Mouse (Mus musculus) stomach, embryonic 14.5 days (tissue): ENCODE data around the gene A930009A15Rik. TPM values are rescaled to one million over a fixed set of nuclear protein-coding genes. Genes with fewer than 3 reads are reported as not detected.

Experiments
- ATAC-seq: fragments of 200-750 bp; cut with Nextera tagmentation; 2 replicates; pipeline ENCODE4 v1.8.0; 2017; ENCODE audit warnings: low read depth, moderate TSS enrichment; ENCODE audit not compliant: insufficient number of reproducible peaks, insufficient read depth, low FRiP score
- H3K27ac ChIP-seq: fragments of 300-500 bp; sonication (generic); 2 replicates; pipeline ENCODE4 v1.5.1; 2014; ENCODE audit warnings: mild to moderate bottlenecking, low read length, moderate library complexity, mixed read lengths
- H3K27me3 ChIP-seq: fragments of 300-500 bp; sonication (generic); 2 replicates; pipeline ENCODE4 v1.6.1; 2014; ENCODE audit warnings: low read length, control low read depth, mixed read lengths; ENCODE audit not compliant: control insufficient read depth, insufficient read depth
- H3K36me3 ChIP-seq: fragments of 300-500 bp; sonication (generic); 2 replicates; pipeline ENCODE4 v1.6.1; 2014; ENCODE audit warnings: mild to moderate bottlenecking, control low read depth, low read length, moderate library complexity, mixed read lengths; ENCODE audit not compliant: control insufficient read depth, insufficient read depth
- H3K4me1 ChIP-seq: fragments of 300-500 bp; sonication (generic); 2 replicates; pipeline ENCODE4 v1.6.1; 2014; ENCODE audit warnings: low read length, control low read depth, mixed read lengths; ENCODE audit not compliant: control insufficient read depth, insufficient read depth
- H3K4me2 ChIP-seq: fragments of 300-500 bp; sonication (generic); replicated peaks from 2 replicates; pipeline ENCODE4 v1.6.1; 2014; ENCODE audit warnings: low read depth, low read length, control low read depth
- H3K4me3 ChIP-seq: fragments of 300-500 bp; sonication (generic); 2 replicates; pipeline ENCODE4 v1.5.1; 2014; ENCODE audit warnings: low read depth, low read length, control low read depth
- H3K9ac ChIP-seq: fragments of 300-500 bp; sonication (generic); replicated peaks from 2 replicates; pipeline ENCODE4 v1.6.1; 2014; ENCODE audit warnings: low read depth, mild to moderate bottlenecking, control low read depth, low read length, moderate library complexity, mixed read lengths
- H3K9me3 ChIP-seq: fragments of 300-500 bp; sonication (generic); 2 replicates; pipeline ENCODE4 v1.6.1; 2016; ENCODE audit warnings: low read depth, low read length, control low read depth; ENCODE audit not compliant: control insufficient read depth
- WGBS: fragments of 180-500 bp; shearing (Covaris S2); extraction: QIAGEN DNeasy Blood & Tissue Kit; methylation state at CpG from one replicate; pipeline ENCODE4 v1.1.7; 2014; 5-methylcytosine and 5-hydroxymethylcytosine counted together
- polyA plus RNA-seq: library from polyadenylated mRNA; unstranded; fragments of >200 nt; fragmentation: Nextera tagmentation; extraction: Ambion mirVana; gene quantifications from 2 replicates; pipeline ENCODE4 v1.2.1, GENCODE M21; 2014

Gene A930009A15Rik
- not detected in 2 replicates for polyA plus RNA-seq

DNA sequence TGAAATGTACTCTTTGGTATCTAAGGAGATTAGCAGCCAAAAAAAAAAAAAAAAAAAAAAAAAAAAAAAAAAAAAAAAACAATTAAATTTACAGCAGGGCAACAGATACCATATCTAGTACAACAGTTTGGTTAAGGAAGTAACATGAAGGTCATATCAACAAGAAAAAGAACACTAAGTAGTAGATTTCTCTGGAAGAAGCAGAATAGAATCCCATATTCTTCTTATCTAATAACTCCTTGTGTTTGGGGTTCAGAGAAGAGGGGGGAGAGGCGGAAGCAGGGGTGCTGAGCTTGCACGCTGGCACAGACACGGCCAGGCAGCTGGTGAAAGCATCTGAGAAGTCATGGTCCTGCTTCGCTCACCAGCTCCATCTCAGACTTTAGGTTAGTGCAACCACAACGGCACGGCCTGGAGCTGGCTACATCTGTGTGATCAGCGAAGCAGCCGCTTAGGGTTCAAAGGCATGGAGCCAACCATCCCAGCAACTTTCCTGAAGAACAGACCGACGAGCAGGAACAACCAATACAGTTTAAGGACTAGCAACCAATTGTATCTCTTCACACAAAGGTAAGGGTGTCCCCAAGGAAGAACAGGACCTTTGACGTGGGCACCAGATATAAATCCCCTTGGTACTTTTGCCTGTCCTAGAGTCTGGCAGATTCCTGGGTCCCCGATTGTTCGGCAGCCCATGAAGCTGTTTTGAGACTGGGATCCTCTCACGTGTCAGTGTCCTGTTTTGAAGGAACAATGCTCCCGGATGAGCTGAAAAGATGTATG, at the start of gene A930009A15Rik:
Gene A930009A15Rik, plus strand, starts transcription at position 275 of the 780 bp plus-strand sequence.
- 87% methylated on average over 15 of the region's 15 CpGs for WGBS
- no peak within 1 kb of the TSS for H3K4me3 ChIP-seq
- no peak for ATAC-seq
- H3K4me1 ChIP-seq = no peaks in the 10 kb centered on the region
- no peaks in the 10 kb centered on the region for H3K27me3 ChIP-seq
- no peak within 1 kb of the TSS for H3K9ac ChIP-seq
- H3K9me3 ChIP-seq = no peaks in the 10 kb centered on the region
- H3K4me2 ChIP-seq = no peak within 1 kb of the TSS
- H3K27ac ChIP-seq = no peak within 1 kb of the TSS
- no peaks in the 10 kb centered on the region for H3K36me3 ChIP-seq

GRCm38 (mm10) chr10:115520200-115521080, 49.3 kb upstream of the A930009A15Rik start:
- Histone ChIP-seq H3K36me3 (no peaks in the 10 kb centered on the region), H3K4me1 (no peaks in the 10 kb centered on the region), H3K4me3 (no peak overlapping the region), H3K9ac (no peak overlapping the region), H3K27me3 (no peaks in the 10 kb centered on the region), H3K27ac (no peak overlapping the region), H3K4me2 (no peak overlapping the region), H3K9me3 (no peaks in the 10 kb centered on the region)
- no peak for ATAC-seq
- 72% methylated on average over 17 of the region's 17 CpGs for whole genome bisulfite sequencing

DNA sequence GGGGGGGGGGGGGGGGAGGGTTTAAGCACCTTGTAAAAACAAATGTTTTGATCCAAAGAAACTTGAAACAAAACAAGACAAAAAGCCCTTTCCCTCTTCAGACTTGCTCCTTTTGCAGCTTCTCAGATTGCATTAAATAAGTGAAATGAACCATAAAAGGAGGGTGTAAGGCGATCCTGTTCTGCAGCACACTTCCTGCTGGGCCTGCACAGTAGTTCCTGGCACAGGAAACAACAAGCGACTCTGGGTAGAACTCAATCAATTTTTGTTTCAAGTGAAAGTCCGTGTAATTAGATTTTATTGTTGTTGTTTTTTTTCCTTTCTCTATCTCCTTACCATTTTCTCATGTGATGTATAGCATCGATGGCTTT, 48.7 kb upstream of the A930009A15Rik start:
- no peaks in the 10 kb centered on the region for H3K9me3 ChIP-seq
- no peak overlapping the region for H3K9ac ChIP-seq
- no peaks in the 10 kb centered on the region for H3K36me3 ChIP-seq
- H3K4me1 ChIP-seq = no peaks in the 10 kb centered on the region
- no peak for ATAC-seq
- no peak overlapping the region for H3K27ac ChIP-seq
- H3K27me3 ChIP-seq = no peaks in the 10 kb centered on the region
- no peak overlapping the region for H3K4me2 ChIP-seq
- 71% methylated on average over 4 of the region's 4 CpGs for WGBS
- no peak overlapping the region for H3K4me3 ChIP-seq

- H3K4me1 ChIP-seq = no peaks in the 10 kb centered on the region
- ATAC-seq = no peak
- 55% methylated on average over 4 of the region's 4 CpGs for WGBS
Measured at GRCm38 (mm10) chr10:115528892-115529291, 40.9 kb upstream of the A930009A15Rik start.

GRCm38 (mm10) chr10:115529768-115530167, 40.0 kb upstream of the A930009A15Rik start:
- H3K27me3 ChIP-seq = no peaks in the 10 kb centered on the region
- H3K4me1 ChIP-seq = no peaks in the 10 kb centered on the region
- H3K4me3 ChIP-seq = no peak overlapping the region
- H3K27ac ChIP-seq = no peak overlapping the region
- no peak for ATAC-seq
- WGBS = 79% methylated on average over 12 of the region's 12 CpGs
- no peak overlapping the region for H3K9ac ChIP-seq
- no peaks in the 10 kb centered on the region for H3K9me3 ChIP-seq
- H3K4me2 ChIP-seq = no peak overlapping the region
- H3K36me3 ChIP-seq = no peaks in the 10 kb centered on the region

More at GRCm38 (mm10) chr10:115528892-115529291, 40.9 kb upstream of the A930009A15Rik start:
- Histone ChIP-seq H3K27ac (no peak overlapping the region), H3K36me3 (no peaks in the 10 kb centered on the region), H3K4me3 (no peak overlapping the region), H3K27me3 (no peaks in the 10 kb centered on the region), H3K9ac (no peak overlapping the region), H3K9me3 (no peaks in the 10 kb centered on the region), H3K4me2 (no peak overlapping the region)

DNA sequence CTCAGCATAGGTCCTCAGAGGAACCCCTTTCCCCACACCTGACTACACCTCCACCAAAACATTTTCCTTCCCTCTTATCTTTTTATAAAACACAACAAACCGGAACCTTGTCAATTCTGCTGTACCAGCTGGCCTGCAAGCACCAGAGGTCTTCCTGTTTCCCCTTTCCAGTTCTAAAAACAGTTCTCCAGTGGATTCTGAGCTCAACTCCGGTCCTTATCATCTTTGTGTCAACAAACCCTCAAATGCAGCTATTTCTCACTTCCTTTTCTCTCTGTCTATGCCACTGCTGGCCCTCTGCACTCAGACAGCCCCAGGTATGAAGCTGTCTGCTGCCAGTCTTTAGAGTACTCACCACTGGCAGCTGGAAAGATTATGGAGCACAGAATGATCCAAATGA, 39.0 kb upstream of the A930009A15Rik start:
- 15% methylated on average over 2 of the region's 2 CpGs for WGBS
- H3K27me3 ChIP-seq = no peaks in the 10 kb centered on the region
- H3K27ac ChIP-seq = no peak overlapping the region
- H3K9me3 ChIP-seq = no peaks in the 10 kb centered on the region
- H3K4me1 ChIP-seq = no peaks in the 10 kb centered on the region
- no peak overlapping the region for H3K4me2 ChIP-seq
- no peak for ATAC-seq
- H3K4me3 ChIP-seq = no peak overlapping the region
- no peak overlapping the region for H3K9ac ChIP-seq
- H3K36me3 ChIP-seq = no peaks in the 10 kb centered on the region

- no peaks in the 10 kb centered on the region for H3K4me1 ChIP-seq
- no peak for ATAC-seq
- no peak overlapping the region for H3K9ac ChIP-seq
- no peak overlapping the region for H3K4me3 ChIP-seq
- no peak overlapping the region for H3K27ac ChIP-seq
- WGBS = 73% methylated on average over 6 of the region's 6 CpGs
- H3K36me3 ChIP-seq = no peaks in the 10 kb centered on the region
- no peaks in the 10 kb centered on the region for H3K9me3 ChIP-seq
- H3K27me3 ChIP-seq = no peaks in the 10 kb centered on the region
- H3K4me2 ChIP-seq = no peak overlapping the region
Measured at GRCm38 (mm10) chr10:115542917-115543316, 26.9 kb upstream of the A930009A15Rik start.

- no peak overlapping the region for H3K4me3 ChIP-seq
- no peak overlapping the region for H3K27ac ChIP-seq
- H3K27me3 ChIP-seq = no peaks in the 10 kb centered on the region
- WGBS = 78% methylated on average over 7 of the region's 7 CpGs
- no peak overlapping the region for H3K4me2 ChIP-seq
- no peaks in the 10 kb centered on the region for H3K36me3 ChIP-seq
- no peak overlapping the region for H3K9ac ChIP-seq
- no peak for ATAC-seq
- no peaks in the 10 kb centered on the region for H3K4me1 ChIP-seq
- no peaks in the 10 kb centered on the region for H3K9me3 ChIP-seq
Measured at GRCm38 (mm10) chr10:115550253-115550652, 19.5 kb upstream of the A930009A15Rik start.
